Mouse (Mus musculus) myocyte (in vitro differentiated cells): Measurements from ENCODE around the gene Slc29a1. TPM values are rescaled to one million over a fixed set of nuclear protein-coding genes. Genes with fewer than 3 reads are reported as not detected.

Experiments used
- H3K27me3 ChIP-seq: one replicate; pipeline ENCODE4 v1.6.1; 2011; ENCODE audit not compliant: control insufficient read depth, insufficient read depth, insufficient read length
- H3K36me3 ChIP-seq: one replicate; pipeline ENCODE4 v1.6.1; 2011; ENCODE audit not compliant: control insufficient read depth, insufficient read depth
- H3K4me2 ChIP-seq: one replicate; pipeline ENCODE4 v1.6.1; 2011; ENCODE audit warnings: low read depth, control low read depth
- H3K4me3 ChIP-seq: one replicate; pipeline ENCODE4 v1.5.1; 2011; ENCODE audit warnings: mild to moderate bottlenecking, control low read depth, moderate library complexity
- H3K79me2 ChIP-seq: one replicate; pipeline ENCODE4 v1.6.1; 2011; ENCODE audit not compliant: control insufficient read depth, insufficient read depth
- H3ac ChIP-seq: one replicate; pipeline ENCODE4 v1.6.1; 2011; ENCODE audit not compliant: control insufficient read depth, insufficient read length
- CEBPB ChIP-seq: IDR thresholded peaks from 2 replicates; pipeline ENCODE4 v1.6.1; 2011; ENCODE audit warnings: mild to moderate bottlenecking, moderate library complexity; ENCODE audit not compliant: poor library complexity, insufficient read depth, severe bottlenecking
- E2F4 ChIP-seq: IDR thresholded peaks from one replicate; pipeline ENCODE4 v1.6.1; 2011; ENCODE audit warnings: mild to moderate bottlenecking, control low read depth, moderate library complexity; ENCODE audit not compliant: insufficient read depth
- MAX ChIP-seq: IDR thresholded peaks from one replicate; pipeline ENCODE4 v1.6.1; 2011; ENCODE audit warnings: low read depth, mild to moderate bottlenecking, control low read depth
- MYOD1 ChIP-seq, 3 experiments: IDR thresholded peaks; one replicate each; pipeline ENCODE4 v1.6.1; 2011; ENCODE audit warnings: control low read depth in 2 of 3, low read depth in 2 of 3, mild to moderate bottlenecking in 2 of 3, moderate library complexity in 1 of 3; ENCODE audit not compliant: insufficient read length in 2 of 3, control insufficient read depth in 1 of 3
- MYOG ChIP-seq, 3 experiments: IDR thresholded peaks; one replicate each; pipeline ENCODE4 v1.6.1; 2011; ENCODE audit warnings: control low read depth in 2 of 3, low read depth in 2 of 3, mild to moderate bottlenecking in 2 of 3; ENCODE audit not compliant: insufficient read length in 2 of 3, control insufficient read depth in 1 of 3, insufficient read depth in 1 of 3
- POLR2A ChIP-seq: IDR thresholded peaks from one replicate; pipeline ENCODE4 v1.6.1; 2011; ENCODE audit warnings: low read depth, mild to moderate bottlenecking, control low read depth, moderate library complexity; ENCODE audit not compliant: insufficient read length
- POLR2AphosphoS2 ChIP-seq: IDR thresholded peaks from one replicate; pipeline ENCODE4 v1.6.1; 2011; ENCODE audit warnings: low read depth, control low read depth; ENCODE audit not compliant: insufficient read length
- REST ChIP-seq: IDR thresholded peaks from one replicate; pipeline ENCODE4 v1.6.1; 2011; ENCODE audit warnings: mild to moderate bottlenecking, control low read depth, moderate library complexity; ENCODE audit not compliant: insufficient read depth, insufficient read length
- SRF ChIP-seq: IDR thresholded peaks from one replicate; pipeline ENCODE4 v1.6.1; 2011; ENCODE audit warnings: low read depth; ENCODE audit not compliant: control insufficient read depth, insufficient read length
- TCF12 ChIP-seq: IDR thresholded peaks from one replicate; pipeline ENCODE4 v1.6.1; 2011; ENCODE audit warnings: mild to moderate bottlenecking, control low read depth; ENCODE audit not compliant: poor library complexity, insufficient read depth, severe bottlenecking
- TCF3 ChIP-seq: IDR thresholded peaks from one replicate; pipeline ENCODE4 v1.6.1; 2011; ENCODE audit warnings: low read depth, control low read depth; ENCODE audit not compliant: insufficient read length
- USF1 ChIP-seq: IDR thresholded peaks from one replicate; pipeline ENCODE4 v1.6.1; 2011; ENCODE audit warnings: low read depth, mild to moderate bottlenecking, control low read depth, moderate library complexity
- polyA plus RNA-seq: library from polyadenylated mRNA; unstranded; fragments of >200 nt; fragmentation: generic; extraction: Trizol; gene quantifications from one replicate; pipeline ENCODE4 v1.2.1, GENCODE M21; 2012; ENCODE audit warnings: missing spikeins

The Slc29a1 gene
- polyA plus RNA-seq, 1 experiment: 913 TPM

- H3K4me3 ChIP-seq: no peak overlapping the region
- H3K4me2 ChIP-seq: peak overlapping the region; percentile 72
- H3K36me3 ChIP-seq: no peaks in the 10 kb centered on the region
- no peaks in the 10 kb centered on the region for H3K79me2 ChIP-seq
- no peaks in the 10 kb centered on the region for H3K27me3 ChIP-seq
- TF ChIP-seq MYOG (IDR thresholded peaks at IDR 0.05; ENCODE audit: control insufficient read depth in 1 of 3, insufficient read depth in 1 of 3, insufficient read length in 2 of 3, low read depth in 2 of 3): no peak
- no peak for TF ChIP-seq USF1
- TF ChIP-seq SRF: no peak
- peak; percentile 46; the same call in 1 of the 2 replicates for TF ChIP-seq CEBPB
- no peak overlapping the region for H3ac ChIP-seq
These were observed 17.3 kb upstream of the Slc29a1 start for GRCm38 (mm10) chr17:45616679-45617078.

- TF ChIP-seq USF1: no peak
- TF ChIP-seq MYOD1 (IDR thresholded peaks at IDR 0.05; ENCODE audit: control insufficient read depth in 1 of 3, insufficient read length in 2 of 3, low read depth in 2 of 3): peak; percentile 93 to 100 (median 100)
- TF ChIP-seq MYOG (IDR thresholded peaks at IDR 0.05; ENCODE audit: control insufficient read depth in 1 of 3, insufficient read depth in 1 of 3, insufficient read length in 2 of 3, low read depth in 2 of 3): peak; percentile 100
- TF ChIP-seq MAX: no peak
- TF ChIP-seq POLR2A: peak; percentile 32
- TF ChIP-seq TCF3: peak; percentile 99
- TF ChIP-seq TCF12: peak; percentile 99
- TF ChIP-seq REST: peak; percentile 65
- TF ChIP-seq SRF: no peak
- TF ChIP-seq POLR2AphosphoS2: no peak
- peak; percentile 82; the same call in 1 of the 2 replicates for TF ChIP-seq CEBPB
- TF ChIP-seq E2F4: no peak
- Histone ChIP-seq H3K27me3 (no peaks in the 10 kb centered on the region), H3K4me3 (no peak overlapping the region), H3ac (no peak overlapping the region), H3K36me3 (no peaks in the 10 kb centered on the region), H3K79me2 (no peaks in the 10 kb centered on the region), H3K4me2 (peak overlapping the region; percentile 72)
These were observed 16.7 kb upstream of the Slc29a1 start for GRCm38 (mm10) chr17:45616046-45616650.

- no peaks in the 10 kb centered on the region for H3K27me3 ChIP-seq
- H3K79me2 ChIP-seq: no peaks in the 10 kb centered on the region
- H3K4me3 ChIP-seq: no peak overlapping the region
- no peak overlapping the region for H3ac ChIP-seq
- no peak overlapping the region for H3K4me2 ChIP-seq
- H3K36me3 ChIP-seq: no peaks in the 10 kb centered on the region
- TF ChIP-seq CEBPB: no peak
- TF ChIP-seq TCF12: no peak
- TF ChIP-seq POLR2A: no peak
- TF ChIP-seq USF1: no peak
- TF ChIP-seq MAX: no peak
- no peak for TF ChIP-seq POLR2AphosphoS2
- TF ChIP-seq MYOG (IDR thresholded peaks at IDR 0.05; ENCODE audit: control insufficient read depth in 1 of 3, insufficient read depth in 1 of 3, insufficient read length in 2 of 3, low read depth in 2 of 3): no peak
- TF ChIP-seq E2F4: no peak
- TF ChIP-seq MYOD1 (IDR thresholded peaks at IDR 0.05; ENCODE audit: control insufficient read depth in 1 of 3, insufficient read length in 2 of 3, low read depth in 2 of 3): no peak
- TF ChIP-seq TCF3: no peak
- no peak for TF ChIP-seq SRF
- TF ChIP-seq REST: no peak
These were observed 13.5 kb upstream of the Slc29a1 start for GRCm38 (mm10) chr17:45612921-45613320.

GRCm38 (mm10) chr17:45612008-45612407, 12.6 kb upstream of the Slc29a1 start:
- no peaks in the 10 kb centered on the region for H3K27me3 ChIP-seq
- H3K4me2 ChIP-seq: no peak overlapping the region
- H3K36me3 ChIP-seq: no peaks in the 10 kb centered on the region
- no peak overlapping the region for H3K4me3 ChIP-seq
- H3K79me2 ChIP-seq: no peaks in the 10 kb centered on the region
- H3ac ChIP-seq: no peak overlapping the region
- TF ChIP-seq SRF: peak; percentile 51
- no peak for TF ChIP-seq TCF12

DNA sequence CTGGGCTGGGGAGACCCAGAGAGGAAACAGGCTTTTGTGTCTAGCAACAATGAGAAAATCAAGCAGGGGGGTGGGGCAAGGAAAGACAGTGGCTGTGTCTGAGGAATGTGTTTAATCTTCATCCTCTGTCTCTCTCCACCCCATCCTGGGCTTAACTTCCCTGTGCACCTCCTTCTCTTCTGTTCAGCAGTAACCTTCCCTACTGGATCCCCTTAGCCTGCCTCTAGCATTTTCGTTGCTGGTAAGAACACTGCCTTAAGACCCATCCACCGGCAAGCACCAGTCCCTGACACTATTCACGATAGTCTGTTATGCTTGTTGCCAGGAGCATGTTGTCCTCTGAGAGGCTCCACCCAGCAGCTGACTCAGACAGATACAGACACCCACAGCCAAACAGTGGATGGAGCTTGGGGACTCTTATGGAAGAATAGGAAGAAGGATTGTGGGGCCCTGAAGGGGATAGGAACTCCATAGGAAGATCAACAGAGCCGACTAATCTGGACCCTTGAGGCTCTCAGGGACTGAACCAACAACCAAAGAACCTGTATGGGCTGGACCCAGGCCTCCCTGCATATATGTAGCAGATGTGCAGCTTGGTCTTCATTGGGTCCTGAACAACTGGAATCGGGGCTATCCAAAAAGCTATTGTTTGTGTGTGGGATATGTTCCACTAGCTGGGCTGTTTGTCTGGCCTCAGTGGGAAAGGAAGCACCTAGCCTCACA, 10.9 kb upstream of the Slc29a1 start:
- no peak overlapping the region for H3K4me3 ChIP-seq
- H3ac ChIP-seq: no peak overlapping the region
- TF ChIP-seq REST (no peak), MAX (no peak), MYOD1 (IDR thresholded peaks at IDR 0.05; ENCODE audit: control insufficient read depth in 1 of 3, insufficient read length in 2 of 3, low read depth in 2 of 3) (no peak), POLR2AphosphoS2 (peak; percentile 65), MYOG (IDR thresholded peaks at IDR 0.05; ENCODE audit: control insufficient read depth in 1 of 3, insufficient read depth in 1 of 3, insufficient read length in 2 of 3, low read depth in 2 of 3) (no peak), TCF3 (no peak), POLR2A (peak; percentile 66)
- H3K36me3 ChIP-seq: no peaks in the 10 kb centered on the region
- peak overlapping the region; percentile 58 for H3K4me2 ChIP-seq
- no peaks in the 10 kb centered on the region for H3K79me2 ChIP-seq
- H3K27me3 ChIP-seq: no peaks in the 10 kb centered on the region
